Mouse (Mus musculus) natural killer cell, adult 2 months (primary cell): ENCODE measurements around the gene Atg16l1.

Source experiments
- DNase-seq, 2 experiments: peaks; one replicate each; pipeline ENCODE4 v3.0.0; 2022; ENCODE audit warnings: low spot score in 2 of 2

Atg16l1 gene

DNA sequence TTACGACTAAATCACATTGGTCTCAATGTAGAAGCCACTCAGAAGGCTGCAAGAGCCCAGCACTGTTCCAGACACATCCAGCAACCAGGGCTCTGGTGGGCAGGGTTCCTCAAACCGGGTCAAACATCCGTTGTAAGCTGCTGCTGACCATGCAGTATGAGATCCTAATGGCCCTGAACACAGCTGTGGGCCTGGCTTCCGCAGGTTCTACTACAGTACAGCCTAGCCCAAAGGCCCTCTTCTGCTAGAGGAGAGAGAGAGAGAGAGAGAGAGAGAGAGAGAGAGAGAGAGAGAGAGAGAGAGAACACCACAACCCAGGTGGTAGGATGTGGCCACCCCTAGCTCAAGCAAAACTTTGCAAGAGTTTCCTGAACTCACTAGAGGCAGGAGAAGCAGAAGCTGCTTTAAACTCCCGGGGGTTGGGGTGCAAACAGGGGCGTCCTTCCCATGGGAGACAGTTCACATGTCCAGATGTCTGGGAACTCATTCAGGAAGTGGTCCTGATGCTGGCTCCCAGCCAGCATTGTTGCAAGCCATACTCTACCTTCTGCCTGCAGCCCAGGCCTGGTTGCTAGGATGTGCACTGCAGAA lies 74.0 kb downstream of the Atg16l1 start:
- peak; percentile 45 to 50 for DNase-seq

DNA sequence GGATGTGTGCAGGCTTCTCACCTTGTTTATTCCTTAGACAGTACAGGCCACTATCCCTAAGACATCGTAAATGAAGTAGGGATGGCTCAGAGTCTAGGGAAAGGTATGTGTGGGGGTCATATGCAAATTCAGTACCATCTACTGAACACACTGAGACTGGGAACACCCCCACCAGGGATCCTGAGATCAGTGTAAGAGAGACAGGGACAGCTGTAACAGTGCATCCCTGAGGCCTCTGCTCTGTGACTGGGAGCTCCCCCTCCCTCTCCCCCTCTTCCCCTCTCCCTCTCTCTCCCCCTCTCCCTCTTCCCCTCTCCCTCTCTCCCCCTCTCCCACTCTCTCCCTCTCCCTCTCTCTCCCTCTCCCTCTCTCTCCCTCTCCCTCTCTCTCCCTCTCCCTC lies 80.8 kb downstream of the Atg16l1 start:
- no peak for DNase-seq

DNA sequence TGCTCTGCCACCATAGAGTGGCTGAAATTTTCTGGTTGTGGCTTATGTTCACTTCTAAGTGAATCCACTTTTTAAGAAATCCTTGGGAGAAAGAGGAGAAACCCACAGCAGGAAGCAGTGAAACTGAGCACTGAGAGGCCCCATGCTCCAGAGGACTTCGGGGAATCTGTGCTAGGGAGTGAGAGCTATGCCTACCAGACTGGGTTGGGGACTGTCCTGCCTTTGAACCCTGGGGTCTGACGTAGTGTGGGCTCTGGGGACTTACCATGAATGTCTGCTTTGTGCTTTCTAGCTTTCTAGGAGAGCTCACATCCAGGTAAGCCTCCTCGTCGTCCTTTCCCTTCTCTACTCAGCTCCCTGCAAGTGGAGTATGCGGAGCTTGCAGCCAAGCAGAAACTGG lies 81.3 kb downstream of the Atg16l1 start:
- DNase-seq: no peak

DNA sequence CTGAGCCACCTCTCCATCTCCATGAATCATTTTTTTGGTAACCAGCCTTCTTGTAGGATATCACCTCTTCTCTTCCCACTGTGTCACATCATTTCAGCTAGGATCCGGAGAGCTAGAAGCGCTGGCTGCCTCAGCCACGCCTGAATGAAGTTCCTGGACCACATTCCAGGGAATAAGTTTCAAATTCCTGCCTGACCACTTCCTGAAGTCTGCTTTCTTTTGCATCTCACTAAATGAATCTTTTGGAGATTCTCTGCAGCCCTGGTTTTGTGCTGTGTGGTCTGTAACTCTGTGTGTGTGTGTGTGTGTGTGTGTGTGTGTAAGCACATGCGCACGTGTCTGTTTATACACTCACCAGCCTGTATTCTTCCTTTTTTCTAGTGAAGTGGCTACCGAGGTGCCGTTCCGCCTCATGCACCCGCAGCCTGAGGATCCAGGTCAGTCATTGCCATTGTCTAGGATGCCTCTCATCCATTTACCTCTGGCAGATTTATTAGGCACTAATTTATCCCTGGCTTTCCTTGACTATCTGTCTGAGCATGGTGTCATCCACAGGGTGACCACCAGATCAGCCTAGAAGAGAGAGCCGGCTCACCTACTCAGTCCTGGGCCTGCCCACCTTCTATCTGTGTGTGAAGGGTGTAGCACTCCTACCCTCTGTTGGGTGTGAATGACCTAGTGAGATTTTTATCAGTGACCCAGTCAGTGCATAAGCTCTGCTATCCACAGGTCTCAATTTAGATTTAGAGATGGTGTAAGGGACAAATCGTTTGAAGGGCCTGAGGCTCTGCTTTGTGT lies 84.9 kb downstream of the Atg16l1 start:
- peak; percentile 43 to 63 for DNase-seq
